Mouse (Mus musculus) midbrain, embryonic 11.5 days (tissue): ENCODE results near the gene Kdelc2. TPM values are rescaled to one million over a fixed set of nuclear protein-coding genes. Genes with fewer than 3 reads are reported as not detected.
A peak's percentile ranks its signal among the peaks of the same experiment; 100 is the strongest.

Source experiments
- ATAC-seq: fragments of 200-750 bp; cut with Nextera tagmentation; 2 replicates; pipeline ENCODE4 v1.8.0; 2017; ENCODE audit warnings: moderate TSS enrichment, moderate library complexity; ENCODE audit not compliant: low FRiP score
- DNase-seq: peaks from one replicate; pipeline ENCODE4 v3.0.0; 2015; ENCODE audit warnings: low spot score; ENCODE audit errors: missing footprints
- H3K27ac ChIP-seq: fragments of 300-500 bp; sonication (generic); 2 replicates; pipeline ENCODE4 v1.5.1; 2014; ENCODE audit warnings: low read depth, low read length
- H3K27me3 ChIP-seq: fragments of 300-500 bp; sonication (generic); 2 replicates; pipeline ENCODE4 v1.6.1; 2014; ENCODE audit warnings: mild to moderate bottlenecking, low read length, moderate library complexity, mixed read lengths; ENCODE audit not compliant: control insufficient read depth, insufficient read depth
- H3K36me3 ChIP-seq: fragments of 300-500 bp; sonication (generic); 2 replicates; pipeline ENCODE4 v1.6.1; 2014; ENCODE audit warnings: mild to moderate bottlenecking, low read length, moderate library complexity, mixed read lengths; ENCODE audit not compliant: control insufficient read depth, insufficient read depth
- H3K4me1 ChIP-seq: fragments of 300-500 bp; sonication (generic); 2 replicates; pipeline ENCODE4 v1.6.1; 2014; ENCODE audit warnings: low read length; ENCODE audit not compliant: control insufficient read depth, insufficient read depth
- H3K4me2 ChIP-seq: fragments of 300-500 bp; sonication (generic); 2 replicates; pipeline ENCODE4 v1.6.1; 2014; ENCODE audit warnings: mild to moderate bottlenecking, moderate library complexity
- H3K4me3 ChIP-seq: fragments of 300-500 bp; sonication (generic); 2 replicates; pipeline ENCODE4 v1.5.1; 2014; ENCODE audit warnings: low read depth, low read length
- H3K9ac ChIP-seq: fragments of 300-500 bp; sonication (generic); 2 replicates; pipeline ENCODE4 v1.6.1; 2014; ENCODE audit warnings: low read length
- H3K9me3 ChIP-seq: fragments of 300-500 bp; sonication (generic); 2 replicates; pipeline ENCODE4 v1.6.1; 2016; ENCODE audit warnings: low read length; ENCODE audit not compliant: control insufficient read depth
- WGBS: fragments of 180-500 bp; shearing (Covaris S2); extraction: QIAGEN DNeasy Blood & Tissue Kit; methylation state at CpG from one replicate; pipeline ENCODE4 v1.1.7; 2014; 5-methylcytosine and 5-hydroxymethylcytosine counted together
- polyA plus RNA-seq: library from polyadenylated mRNA; unstranded; fragments of >200 nt; fragmentation: Nextera tagmentation; extraction: Ambion mirVana; gene quantifications from 2 replicates; pipeline ENCODE4 v1.2.1, GENCODE M21; 2014

Kdelc2 gene
- polyA plus RNA-seq, 1 experiment from 2014 or later = 11.0 TPM

- ATAC-seq (no peak; the same call in 1 of the 2 replicates), DNase-seq (peak; percentile 92)
- Histone ChIP-seq H3K4me3 (no peak overlapping the region), H3K4me1 (no peaks in the 10 kb centered on the region), H3K27me3 (no peaks in the 10 kb centered on the region), H3K36me3 (no peaks in the 10 kb centered on the region), H3K4me2 (no peak overlapping the region), H3K9me3 (no peaks in the 10 kb centered on the region), H3K27ac (no peak overlapping the region), H3K9ac (no peak overlapping the region)
- WGBS = 7% methylated on average over 5 of the region's 5 CpGs
Measured at GRCm38 (mm10) chr9:53398388-53398700, 14.5 kb downstream of the Kdelc2 start.

DNA sequence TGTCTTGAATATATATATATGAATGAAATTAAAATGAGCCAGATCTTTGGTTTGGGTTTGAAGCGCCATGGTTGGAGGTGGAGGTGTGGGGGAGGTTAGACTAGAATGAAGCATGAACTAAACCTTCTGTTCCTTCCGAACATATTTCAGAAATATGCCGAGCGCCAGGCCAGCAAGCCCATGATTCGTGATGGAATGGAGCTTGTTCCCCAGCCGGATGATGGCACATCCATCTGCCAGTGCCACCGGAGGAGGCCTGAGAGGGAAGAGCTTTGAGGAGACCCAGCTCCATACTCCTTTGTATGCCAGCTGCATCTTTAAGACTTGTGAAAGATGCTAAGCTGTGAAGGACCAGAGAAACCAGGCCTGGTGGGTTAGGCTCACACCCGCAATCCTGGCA lies 15.7 kb downstream of the Kdelc2 start:
- no peak for ATAC-seq
- peak; percentile 51 for DNase-seq

DNA sequence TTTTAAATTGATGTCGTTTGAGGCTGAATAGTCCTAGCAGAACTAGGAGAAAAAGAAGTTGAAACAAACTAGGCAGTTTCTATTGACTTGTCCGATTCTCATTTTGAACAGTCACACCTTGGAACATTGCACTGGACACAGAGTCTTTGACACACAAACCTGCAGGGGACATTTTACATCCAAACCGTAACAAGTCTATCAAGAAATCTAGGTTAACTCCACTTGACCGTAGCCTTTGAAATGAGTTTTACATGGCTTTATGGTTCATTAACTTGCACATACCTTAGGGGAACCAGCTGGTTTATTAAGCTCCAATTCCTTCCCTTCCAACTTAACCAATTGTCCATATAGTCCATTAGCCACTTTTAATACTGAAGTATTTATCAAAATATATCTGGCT lies 16.9 kb downstream of the Kdelc2 start:
- Histone ChIP-seq H3K27me3 (no peaks in the 10 kb centered on the region), H3K4me3 (no peak overlapping the region), H3K9me3 (no peaks in the 10 kb centered on the region), H3K4me1 (peaks cover 6% of the 10 kb centered on the region; the same call in 1 of the 2 replicates), H3K9ac (no peak overlapping the region), H3K27ac (no peak overlapping the region), H3K36me3 (no peaks in the 10 kb centered on the region), H3K4me2 (no peak overlapping the region)
- peak; percentile 41 for DNase-seq
- WGBS = 90% methylated on average over 4 of the region's 4 CpGs
- no peak for ATAC-seq

More for the DNA sequence above, 15.7 kb downstream of the Kdelc2 start:
- no peaks in the 10 kb centered on the region for H3K27me3 ChIP-seq
- H3K9me3 ChIP-seq = no peaks in the 10 kb centered on the region
- H3K27ac ChIP-seq = no peak overlapping the region
- H3K36me3 ChIP-seq = no peaks in the 10 kb centered on the region
- no peak overlapping the region for H3K9ac ChIP-seq
- H3K4me3 ChIP-seq = no peak overlapping the region
- H3K4me1 ChIP-seq = no peaks in the 10 kb centered on the region; the same call in 1 of the 2 replicates
- 94% methylated on average over 8 of the region's 8 CpGs for WGBS
- H3K4me2 ChIP-seq = no peak overlapping the region

- peak; percentile 47 for DNase-seq
- H3K4me3 ChIP-seq = no peak overlapping the region
- no peak overlapping the region for H3K27ac ChIP-seq
- H3K36me3 ChIP-seq = no peaks in the 10 kb centered on the region
- no peak overlapping the region for H3K4me2 ChIP-seq
- H3K27me3 ChIP-seq = no peaks in the 10 kb centered on the region
- no peaks in the 10 kb centered on the region for H3K9me3 ChIP-seq
- H3K9ac ChIP-seq = no peak overlapping the region
- no peak for ATAC-seq
- H3K4me1 ChIP-seq = peaks cover 6% of the 10 kb centered on the region; the same call in 1 of the 2 replicates
- 90% methylated on average over 8 of the region's 8 CpGs for WGBS
Measured at GRCm38 (mm10) chr9:53401146-53401545, 17.3 kb downstream of the Kdelc2 start.

- H3K9ac ChIP-seq = no peak within 1 kb of the TSS
- H3K4me2 ChIP-seq = no peak within 1 kb of the TSS
- H3K27ac ChIP-seq = no peak within 1 kb of the TSS
- no peaks in the 10 kb centered on the region for H3K27me3 ChIP-seq
- H3K36me3 ChIP-seq = no peaks in the 10 kb centered on the region
- H3K9me3 ChIP-seq = no peaks in the 10 kb centered on the region
- H3K4me3 ChIP-seq = no peak within 1 kb of the TSS
- DNase-seq (peak; percentile 80), ATAC-seq (no peak)
- peaks cover 6% of the 10 kb centered on the region; the same call in 1 of the 2 replicates for H3K4me1 ChIP-seq
- 30% methylated on average over 11 of the region's 11 CpGs for WGBS
Measured at GRCm38 (mm10) chr9:53402291-53402711, 18.5 kb downstream of the Kdelc2 start, which contains the start of gene 4930550C14Rik. Gene 4930550C14Rik, plus strand, starts transcription at chr9:53402325.

- Histone ChIP-seq H3K9me3 (no peaks in the 10 kb centered on the region), H3K36me3 (no peaks in the 10 kb centered on the region), H3K27ac (no peak overlapping the region), H3K4me3 (no peak overlapping the region), H3K4me2 (no peak overlapping the region), H3K9ac (no peak overlapping the region), H3K4me1 (peaks cover 6% of the 10 kb centered on the region; the same call in 1 of the 2 replicates), H3K27me3 (no peaks in the 10 kb centered on the region)
- DNase-seq (no peak), ATAC-seq (no peak)
- 84% methylated on average over 8 of the region's 8 CpGs for WGBS
Measured at GRCm38 (mm10) chr9:53402991-53403390, 19.2 kb downstream of the Kdelc2 start.

- Histone ChIP-seq H3K4me3 (no peak overlapping the region), H3K27me3 (no peaks in the 10 kb centered on the region), H3K4me1 (peaks cover 6% of the 10 kb centered on the region; the same call in 1 of the 2 replicates), H3K9me3 (no peaks in the 10 kb centered on the region), H3K36me3 (no peaks in the 10 kb centered on the region), H3K9ac (no peak overlapping the region), H3K27ac (no peak overlapping the region; the same call in 1 of the 2 replicates), H3K4me2 (no peak overlapping the region)
- 79% methylated on average over 6 of the region's 6 CpGs for WGBS
- ATAC-seq (peak; percentile 42; the same call in 1 of the 2 replicates), DNase-seq (peak; percentile 83)
Measured at GRCm38 (mm10) chr9:53404050-53404752, 20.4 kb downstream of the Kdelc2 start.

DNA sequence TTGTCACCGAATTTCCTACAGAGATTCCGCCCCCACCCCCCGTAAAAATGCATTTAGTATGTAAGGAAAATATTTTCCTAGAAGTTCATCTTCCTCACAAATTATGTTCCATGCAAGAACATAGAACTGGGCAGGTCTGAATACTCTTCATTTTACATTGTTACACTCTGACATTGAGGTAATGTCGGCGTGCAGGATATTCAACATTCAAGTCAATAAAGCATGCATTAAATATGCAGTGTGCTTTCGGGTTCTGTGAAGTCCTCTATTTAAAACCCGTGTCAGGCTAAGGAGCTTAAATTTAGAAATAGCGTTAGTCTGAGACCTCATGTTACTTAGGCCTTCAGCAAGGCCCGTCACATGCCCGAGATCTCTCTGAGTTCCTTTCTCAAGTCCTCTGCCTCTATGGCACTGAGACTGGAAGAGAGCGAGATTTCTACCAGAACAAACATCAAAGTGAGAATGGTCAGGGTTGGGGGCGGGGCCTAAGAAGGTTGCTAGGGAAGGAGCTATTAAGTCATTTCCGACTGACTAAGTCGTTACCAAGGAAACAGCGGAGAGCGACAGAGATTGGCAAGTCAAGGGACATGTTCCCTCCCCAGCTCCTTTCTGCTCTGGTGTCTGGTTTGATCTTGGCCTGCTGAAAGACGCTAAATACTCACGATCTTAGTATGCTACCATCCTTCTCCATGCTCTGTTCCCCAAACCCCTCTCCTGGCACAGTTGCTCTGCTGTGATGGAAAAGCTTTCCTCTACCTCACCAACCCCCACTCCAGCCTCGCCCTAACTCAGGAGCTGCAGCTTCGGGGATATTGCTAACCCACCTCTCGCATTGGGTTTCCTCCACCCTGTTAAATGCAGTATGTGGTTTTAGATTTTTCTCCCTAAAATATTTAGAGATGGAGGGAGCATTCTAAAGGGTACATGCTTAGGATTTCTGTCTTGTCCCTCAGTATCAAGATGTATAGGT lies 21.2 kb downstream of the Kdelc2 start:
- H3K4me1 ChIP-seq = peaks cover 6% of the 10 kb centered on the region; the same call in 1 of the 2 replicates
- DNase-seq = peak; percentile 98
- H3K4me3 ChIP-seq = peak overlapping the region; percentile 33
- peak overlapping the region; percentile 71 for H3K27ac ChIP-seq
- H3K9ac ChIP-seq = peak overlapping the region; percentile 61
- no peaks in the 10 kb centered on the region for H3K27me3 ChIP-seq
- 23% methylated on average over 21 of the region's 21 CpGs for WGBS
- ATAC-seq = peak; percentile 94
- peak overlapping the region; percentile 54 for H3K4me2 ChIP-seq
- H3K9me3 ChIP-seq = no peaks in the 10 kb centered on the region
- no peaks in the 10 kb centered on the region for H3K36me3 ChIP-seq
